Mouse (Mus musculus) spleen, adult 2 months (tissue): ENCODE results near the gene Taok3.

Source experiments
- CTCF ChIP-seq: fragments of 200-500 bp; IDR thresholded peaks from 2 replicates; pipeline ENCODE4 v1.5.1; 2011; ENCODE audit warnings: mild to moderate bottlenecking, inconsistent platforms; ENCODE audit not compliant: insufficient read depth, insufficient read length, insufficient replicate concordance; ENCODE audit errors: extremely low read depth
- POLR2A ChIP-seq: fragments of 200-500 bp; IDR thresholded peaks from 2 replicates; pipeline ENCODE4 v1.6.1; 2011; ENCODE audit warnings: low read depth, low read length, inconsistent platforms

DNA sequence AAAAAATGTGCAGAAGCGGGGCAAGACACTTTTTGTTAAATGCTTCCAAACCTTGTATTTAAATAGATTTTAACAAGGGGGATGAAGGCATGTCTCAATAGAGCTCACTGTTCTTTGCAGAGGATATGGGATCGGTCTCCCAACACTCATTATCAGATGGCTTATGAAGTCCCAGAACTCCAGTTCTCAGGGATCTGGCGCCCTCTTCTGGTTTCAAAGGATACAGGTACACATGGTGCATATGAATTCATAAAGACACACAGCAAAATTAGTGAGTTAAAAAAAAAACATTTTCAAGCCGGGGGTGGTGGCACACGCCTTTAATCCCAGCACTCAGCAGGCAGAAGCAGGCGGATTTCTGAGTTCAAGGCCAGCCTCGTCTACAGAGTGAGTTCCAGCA, 6.6 kb upstream of the Taok3 start:
- TF ChIP-seq POLR2A (no peak), CTCF (no peak)
